Mouse (Mus musculus): ENCODE measurements around the gene Frmd5. TPM values are rescaled to one million over a fixed set of nuclear protein-coding genes. Genes with fewer than 3 reads are reported as not detected.
A peak's percentile ranks its signal among the peaks of the same experiment; 100 is the strongest.

Gene Frmd5
- polyA plus RNA-seq, 1 experiment from 2014 or later: 1.5 TPM

GRCm38 (mm10) chr2:121614483-121615198 lies 192.2 kb downstream of the Frmd5 start:
- H3K9me3 ChIP-seq (ENCODE audit: control insufficient read depth, low read length): no peaks in the 10 kb centered on the region
- no peak for DNase-seq (ENCODE audit: low spot score)

GRCm38 (mm10) chr2:121612112-121612511 lies 194.8 kb downstream of the Frmd5 start:
- DNase-seq (ENCODE audit: low spot score) (no peak), ATAC-seq (ENCODE audit: low FRiP score, low TSS enrichment) (no peak)
- Histone ChIP-seq H3K27ac (replicated peaks) (peak overlapping the region; percentile 56), H3K4me3 (ENCODE audit: low read depth, low read length) (no peak overlapping the region), H3K36me3 (ENCODE audit: control insufficient read depth, insufficient read depth, low read length) (no peaks in the 10 kb centered on the region), H3K4me2 (replicated peaks; ENCODE audit: low read depth) (no peak overlapping the region), H3K4me1 (replicated peaks; ENCODE audit: control insufficient read depth, insufficient read depth) (no peaks in the 10 kb centered on the region; the same call in 1 of the 2 replicates), H3K9me3 (ENCODE audit: control insufficient read depth, low read length) (no peaks in the 10 kb centered on the region), H3K9ac (ENCODE audit: low read length) (no peak overlapping the region), H3K27me3 (ENCODE audit: control insufficient read depth, insufficient read depth, low read length) (no peaks in the 10 kb centered on the region)
- 63% methylated on average over 5 of the region's 5 CpGs for WGBS
- TF ChIP-seq EP300 (optimal IDR thresholded peaks at IDR 0.05) (no peak), CTCF (IDR thresholded peaks at IDR 0.05; ENCODE audit: low read depth) (no peak)

More at GRCm38 (mm10) chr2:121614483-121615198, 192.2 kb downstream of the Frmd5 start:
- no peak overlapping the region for H3K4me3 ChIP-seq (ENCODE audit: low read depth, low read length)
- TF ChIP-seq EP300 (optimal IDR thresholded peaks at IDR 0.05) (no peak), CTCF (IDR thresholded peaks at IDR 0.05; ENCODE audit: low read depth) (no peak)
- H3K4me2 ChIP-seq (replicated peaks; ENCODE audit: low read depth): no peak overlapping the region
- no peak overlapping the region for H3K27ac ChIP-seq (replicated peaks)
- no peaks in the 10 kb centered on the region for H3K36me3 ChIP-seq (ENCODE audit: control insufficient read depth, insufficient read depth, low read length)
- no peak for ATAC-seq (ENCODE audit: low FRiP score, low TSS enrichment)
- H3K27me3 ChIP-seq (ENCODE audit: control insufficient read depth, insufficient read depth, low read length): no peaks in the 10 kb centered on the region
- H3K4me1 ChIP-seq (replicated peaks; ENCODE audit: control insufficient read depth, insufficient read depth): no peaks in the 10 kb centered on the region; the same call in 1 of the 2 replicates
- H3K9ac ChIP-seq (ENCODE audit: low read length): no peak overlapping the region
- 84% methylated on average over 9 of the region's 9 CpGs for WGBS

- DNase-seq (ENCODE audit: low spot score) (no peak), ATAC-seq (ENCODE audit: low FRiP score, low TSS enrichment) (no peak)
- WGBS: 28% methylated on average over 17 of the region's 17 CpGs
- H3K4me3 ChIP-seq (ENCODE audit: low read depth, low read length): no peak overlapping the region
- H3K27ac ChIP-seq (replicated peaks): no peak overlapping the region
- no peaks in the 10 kb centered on the region; the same call in 1 of the 2 replicates for H3K4me1 ChIP-seq (replicated peaks; ENCODE audit: control insufficient read depth, insufficient read depth)
- H3K9ac ChIP-seq (ENCODE audit: low read length): no peak overlapping the region
- H3K36me3 ChIP-seq (ENCODE audit: control insufficient read depth, insufficient read depth, low read length): no peaks in the 10 kb centered on the region
- TF ChIP-seq EP300 (optimal IDR thresholded peaks at IDR 0.05): no peak
- TF ChIP-seq CTCF (IDR thresholded peaks at IDR 0.05; ENCODE audit: low read depth): no peak
- H3K9me3 ChIP-seq (ENCODE audit: control insufficient read depth, low read length): no peaks in the 10 kb centered on the region
- H3K4me2 ChIP-seq (replicated peaks; ENCODE audit: low read depth): no peak overlapping the region
- no peaks in the 10 kb centered on the region for H3K27me3 ChIP-seq (ENCODE audit: control insufficient read depth, insufficient read depth, low read length)
Observed at GRCm38 (mm10) chr2:121610008-121610884, 196.6 kb downstream of the Frmd5 start.

- H3K4me3 ChIP-seq (ENCODE audit: low read depth, low read length): no peak overlapping the region
- H3K27ac ChIP-seq (replicated peaks): no peak overlapping the region
- H3K9ac ChIP-seq (ENCODE audit: low read length): no peak overlapping the region
- H3K36me3 ChIP-seq (ENCODE audit: control insufficient read depth, insufficient read depth, low read length): no peaks in the 10 kb centered on the region
- WGBS: 66% methylated on average over 11 of the region's 11 CpGs
- DNase-seq (ENCODE audit: low spot score): no peak
- no peak for TF ChIP-seq CTCF (IDR thresholded peaks at IDR 0.05; ENCODE audit: low read depth)
- no peak for TF ChIP-seq EP300 (optimal IDR thresholded peaks at IDR 0.05)
- H3K9me3 ChIP-seq (ENCODE audit: control insufficient read depth, low read length): no peaks in the 10 kb centered on the region
- ATAC-seq (ENCODE audit: low FRiP score, low TSS enrichment): no peak
- H3K4me1 ChIP-seq (replicated peaks; ENCODE audit: control insufficient read depth, insufficient read depth): no peaks in the 10 kb centered on the region; the same call in 1 of the 2 replicates
- H3K4me2 ChIP-seq (replicated peaks; ENCODE audit: low read depth): no peak overlapping the region
- no peaks in the 10 kb centered on the region for H3K27me3 ChIP-seq (ENCODE audit: control insufficient read depth, insufficient read depth, low read length)
Observed at GRCm38 (mm10) chr2:121609141-121609724, 197.7 kb downstream of the Frmd5 start.

DNA sequence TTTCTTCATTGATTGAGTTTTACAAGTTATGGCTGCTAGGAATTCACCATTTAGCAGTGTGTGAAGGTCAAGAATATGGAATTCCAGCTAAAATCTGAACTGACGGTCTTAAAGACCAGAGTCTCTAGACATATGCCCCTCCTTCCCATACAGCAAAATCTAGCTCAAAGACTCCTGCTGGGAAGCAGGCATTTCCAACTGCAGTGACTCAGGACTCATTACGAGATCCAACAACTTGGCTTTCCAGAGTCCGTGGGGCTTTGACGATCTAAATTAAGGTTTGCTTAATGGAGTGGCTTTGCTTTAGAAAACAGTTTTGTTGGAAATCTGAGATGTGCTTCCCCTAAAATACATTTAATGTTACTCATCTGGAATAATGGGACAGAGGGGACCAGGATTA lies 204.5 kb downstream of the Frmd5 start:
- Histone ChIP-seq H3K27me3 (ENCODE audit: control insufficient read depth, insufficient read depth, low read length) (no peaks in the 10 kb centered on the region), H3K4me1 (replicated peaks; ENCODE audit: control insufficient read depth, insufficient read depth) (no peaks in the 10 kb centered on the region), H3K4me2 (replicated peaks; ENCODE audit: low read depth) (no peak overlapping the region), H3K4me3 (ENCODE audit: low read depth, low read length) (no peak overlapping the region), H3K9ac (ENCODE audit: low read length) (no peak overlapping the region), H3K9me3 (ENCODE audit: control insufficient read depth, low read length) (no peaks in the 10 kb centered on the region), H3K27ac (replicated peaks) (no peak overlapping the region), H3K36me3 (ENCODE audit: control insufficient read depth, insufficient read depth, low read length) (no peaks in the 10 kb centered on the region)
- DNase-seq (ENCODE audit: low spot score): no peak
- no peak for TF ChIP-seq CTCF (IDR thresholded peaks at IDR 0.05; ENCODE audit: low read depth)
- no peak for TF ChIP-seq EP300 (optimal IDR thresholded peaks at IDR 0.05)
- 54% methylated on average over 4 of the region's 4 CpGs for WGBS
- ATAC-seq (ENCODE audit: low FRiP score, low TSS enrichment): no peak

Data from stomach, postnatal 0 days (tissue).